Mouse (Mus musculus) cerebellum, adult 2 months (tissue): ENCODE measurements at regions not wholly inside any gene's neighbourhood (a gene's known extent, or its start where the extent isn't known, plus 50 kb on each side); places are given as distances from the start of the nearest gene placed in this dataset.

Experiments
- DNase-seq, 2 experiments: peaks; one replicate each; pipeline ENCODE4 v3.0.0; 2021
- H3K27ac ChIP-seq: fragments of 200-500 bp; 2 replicates; pipeline ENCODE4 v1.5.1; 2012; ENCODE audit warnings: low read length, control low read depth, inconsistent platforms; ENCODE audit not compliant: insufficient read depth
- H3K27me3 ChIP-seq: fragments of 200-500 bp; 2 replicates; pipeline ENCODE4 v1.6.1; 2012; ENCODE audit warnings: inconsistent platforms, mild to moderate bottlenecking, low read length, moderate library complexity; ENCODE audit not compliant: control insufficient read depth, insufficient read depth
- H3K4me1 ChIP-seq: fragments of 200-500 bp; 2 replicates; pipeline ENCODE4 v1.6.1; 2011; ENCODE audit warnings: low read length; ENCODE audit not compliant: control insufficient read depth, insufficient read depth
- H3K4me3 ChIP-seq: fragments of 200-500 bp; replicated peaks from 2 replicates; pipeline ENCODE3; 2011; ENCODE audit warnings: mild to moderate bottlenecking, low read depth, low read length, control low read depth; ENCODE audit not compliant: insufficient read depth
- CTCF ChIP-seq: fragments of 200-500 bp; IDR thresholded peaks from 2 replicates; pipeline ENCODE4 v1.5.1; 2011; ENCODE audit warnings: low read depth, mild to moderate bottlenecking, control low read depth, low read length, moderate library complexity, borderline replicate concordance; ENCODE audit not compliant: insufficient read depth
- POLR2A ChIP-seq: fragments of 200-500 bp; IDR thresholded peaks from 2 replicates; pipeline ENCODE4 v1.6.1; 2011; ENCODE audit warnings: low read length, control low read depth, borderline replicate concordance; ENCODE audit not compliant: insufficient read depth
- WGBS: fragments of 180-500 bp; shearing (Covaris S2); methylation state at CpG from one replicate; pipeline ENCODE4 v1.1.7; 2018; 5-methylcytosine and 5-hydroxymethylcytosine counted together

- no peak for TF ChIP-seq CTCF
- TF ChIP-seq POLR2A, result no peak
- WGBS, result 65% methylated on average over 4 of the region's 4 CpGs
- Histone ChIP-seq H3K4me3 (no peak overlapping the region), H3K27me3 (no peaks in the 10 kb centered on the region), H3K4me1 (peaks cover 2% of the 10 kb centered on the region), H3K27ac (no peak overlapping the region)
- no peak for DNase-seq
Observed at GRCm38 (mm10) chr16:5668403-5668967, 216.7 kb upstream of the Rbfox1 start.

- H3K27ac ChIP-seq, result no peak overlapping the region
Observed at GRCm38 (mm10) chr16:5661918-5662317, 223.2 kb upstream of the Rbfox1 start.

DNA sequence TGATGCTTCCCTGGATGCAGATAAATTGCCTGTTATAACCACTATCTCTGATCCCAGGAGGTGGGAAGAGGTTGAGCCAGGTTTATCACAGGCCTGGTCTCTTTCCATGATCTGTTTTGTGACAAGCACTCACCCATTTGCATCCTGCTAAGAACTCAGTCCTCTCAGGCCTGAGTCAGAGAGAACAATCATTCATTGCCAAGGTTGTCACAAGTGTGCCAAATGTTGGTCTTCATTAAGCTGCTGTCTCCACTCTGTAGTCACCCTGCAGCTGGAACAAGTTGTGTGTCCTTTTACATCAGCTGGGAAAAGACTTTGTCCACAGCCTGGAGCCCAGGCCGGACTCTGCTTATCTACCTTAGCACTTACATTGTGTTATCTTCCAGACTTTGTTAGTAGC is 233.6 kb upstream of the Rbfox1 start:
- H3K4me3 ChIP-seq, result no peak overlapping the region
- no peaks in the 10 kb centered on the region for H3K27me3 ChIP-seq
- TF ChIP-seq POLR2A (no peak), CTCF (no peak)
- DNase-seq, result no peak
- H3K4me1 ChIP-seq, result no peaks in the 10 kb centered on the region
- 82% methylated on average over 1 of the region's 1 CpGs for WGBS
- no peak overlapping the region for H3K27ac ChIP-seq

More at GRCm38 (mm10) chr16:5661918-5662317, 223.2 kb upstream of the Rbfox1 start:
- TF ChIP-seq CTCF (no peak), POLR2A (no peak)
- Histone ChIP-seq H3K27me3 (no peaks in the 10 kb centered on the region; the same call in 1 of the 2 replicates), H3K4me3 (no peak overlapping the region), H3K4me1 (no peaks in the 10 kb centered on the region; the same call in none of the 2 replicates)
- 19% methylated on average over 5 of the region's 5 CpGs for WGBS
- DNase-seq, result peak; percentile 70 to 74

GRCm38 (mm10) chr16:5651002-5651401 is 234.2 kb upstream of the Rbfox1 start:
- 30% methylated on average over 4 of the region's 4 CpGs for WGBS
- no peak overlapping the region for H3K27ac ChIP-seq
- no peaks in the 10 kb centered on the region for H3K4me1 ChIP-seq
- H3K4me3 ChIP-seq, result no peak overlapping the region
- DNase-seq, result no peak
- H3K27me3 ChIP-seq, result no peaks in the 10 kb centered on the region
- TF ChIP-seq POLR2A (no peak), CTCF (no peak)

DNA sequence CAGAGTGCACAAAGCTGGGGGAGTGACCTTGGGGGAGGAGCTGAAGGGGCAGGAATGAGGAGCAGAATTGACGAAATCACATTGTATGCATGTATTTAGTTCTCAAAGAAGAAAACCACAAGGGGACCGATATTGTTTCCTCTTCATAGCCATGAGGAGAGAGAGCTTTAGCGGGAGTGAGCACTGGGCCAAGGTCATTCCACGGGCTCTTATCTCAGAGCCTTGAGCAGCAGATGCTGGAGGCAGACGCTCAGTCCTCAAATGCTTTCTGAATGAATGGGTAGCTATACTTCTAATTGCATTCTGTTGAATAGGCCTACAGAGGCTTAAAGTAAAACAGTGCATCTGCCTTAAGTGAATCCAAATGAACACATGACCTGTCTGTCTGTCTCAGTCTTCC is 245.2 kb upstream of the Rbfox1 start:
- Histone ChIP-seq H3K27ac (no peak overlapping the region), H3K4me1 (no peaks in the 10 kb centered on the region), H3K27me3 (no peaks in the 10 kb centered on the region), H3K4me3 (no peak overlapping the region)
- WGBS, result 74% methylated on average over 5 of the region's 5 CpGs
- TF ChIP-seq POLR2A (no peak), CTCF (no peak)
- no peak for DNase-seq

GRCm38 (mm10) chr16:5629996-5630395 is 255.2 kb upstream of the Rbfox1 start:
- no peaks in the 10 kb centered on the region for H3K4me1 ChIP-seq
- no peak for DNase-seq

GRCm38 (mm10) chr16:5627910-5628309 is 257.2 kb upstream of the Rbfox1 start:
- TF ChIP-seq CTCF (no peak), POLR2A (no peak)
- H3K4me3 ChIP-seq, result no peak overlapping the region
- H3K27ac ChIP-seq, result no peak overlapping the region
- H3K4me1 ChIP-seq, result no peaks in the 10 kb centered on the region
- no peak for DNase-seq
- H3K27me3 ChIP-seq, result no peaks in the 10 kb centered on the region
- WGBS, result 72% methylated on average over 4 of the region's 4 CpGs

More at GRCm38 (mm10) chr16:5629996-5630395, 255.2 kb upstream of the Rbfox1 start:
- WGBS, result 85% methylated on average over 3 of the region's 3 CpGs
- H3K27ac ChIP-seq, result no peak overlapping the region
- no peaks in the 10 kb centered on the region for H3K27me3 ChIP-seq
- no peak overlapping the region for H3K4me3 ChIP-seq
- TF ChIP-seq CTCF (no peak), POLR2A (no peak)

DNA sequence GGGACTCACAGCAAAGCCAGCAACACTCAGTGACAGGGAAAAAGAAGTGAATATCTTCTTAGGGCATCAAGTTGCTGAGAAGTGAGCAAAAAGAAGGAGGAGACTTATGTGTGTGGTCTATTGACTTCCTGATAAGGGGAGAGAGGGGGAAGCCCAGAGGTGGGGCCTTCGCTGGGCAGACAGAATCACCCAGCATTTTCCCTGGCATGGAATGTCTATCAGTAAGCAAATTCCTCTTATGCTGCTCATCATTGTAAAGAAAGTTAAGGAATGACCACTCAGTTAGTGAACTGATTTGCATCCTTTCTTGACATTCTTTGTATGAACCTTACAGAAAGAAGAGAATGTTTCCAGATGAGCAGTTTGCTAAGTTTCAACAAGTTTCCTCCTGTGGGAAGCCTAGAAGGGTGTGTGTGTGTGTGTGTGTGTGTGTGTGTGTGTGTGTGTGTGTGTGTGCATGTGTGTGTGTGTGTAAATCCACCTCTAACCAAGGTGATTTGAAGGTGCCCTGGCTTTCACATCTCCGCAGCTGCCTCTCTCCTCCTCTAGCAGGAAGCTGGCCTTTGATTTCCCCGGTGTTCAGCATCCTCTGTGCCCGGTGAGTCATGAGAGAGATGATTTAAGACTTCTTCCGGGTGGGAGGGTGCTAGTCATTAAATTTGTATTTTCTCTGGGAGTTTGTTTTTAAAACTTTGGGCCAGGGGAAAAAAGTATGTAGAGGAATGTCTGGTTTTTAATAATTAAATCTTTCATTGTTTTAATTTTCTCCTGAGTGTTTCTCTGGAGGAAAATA is 257.8 kb upstream of the Rbfox1 start:
- H3K27ac ChIP-seq, result no peak overlapping the region
- H3K4me3 ChIP-seq, result no peak overlapping the region
- DNase-seq, result no peak
- 82% methylated on average over 5 of the region's 5 CpGs for WGBS
- TF ChIP-seq CTCF (no peak), POLR2A (no peak)
- no peaks in the 10 kb centered on the region for H3K27me3 ChIP-seq
- H3K4me1 ChIP-seq, result no peaks in the 10 kb centered on the region
